Mouse (Mus musculus) right cerebral cortex, postnatal 4 days (tissue): ENCODE results near the gene Klhl24.
"Not testable (repeated sequence)": the region's sequence is repeated elsewhere in the genome, so short reads cannot be mapped to it uniquely, and the experiment has no call there.

Experiments used
- DNase-seq: peaks from one replicate; pipeline ENCODE4 v3.0.0-alpha.2; 2022

Gene Klhl24

GRCm38 (mm10) chr16:20097069-20097710, at the start of gene Klhl24:
Gene Klhl24, plus strand, starts transcription at chr16:20097542.
- DNase-seq = peak; percentile 85

DNA sequence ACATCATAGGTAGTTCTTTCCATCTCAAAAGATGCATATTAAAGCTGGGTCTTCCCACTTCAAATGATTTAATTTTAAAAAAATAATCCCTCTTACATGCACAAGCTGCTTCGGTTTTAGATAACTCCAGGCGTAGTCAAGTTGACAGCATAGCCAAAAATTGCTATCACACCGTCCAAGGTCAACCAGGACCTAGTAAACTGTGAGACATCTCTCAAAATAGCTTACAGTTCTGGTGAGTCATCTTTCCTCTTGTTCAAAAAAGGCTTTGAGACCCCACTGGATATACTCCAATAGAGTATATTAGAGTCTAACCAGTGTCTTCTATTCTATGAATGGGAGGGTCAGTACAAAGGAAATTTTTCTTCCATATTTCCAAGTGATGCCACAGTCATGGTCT, 44.7 kb upstream of the Klhl24 start:
- DNase-seq = no peak

DNA sequence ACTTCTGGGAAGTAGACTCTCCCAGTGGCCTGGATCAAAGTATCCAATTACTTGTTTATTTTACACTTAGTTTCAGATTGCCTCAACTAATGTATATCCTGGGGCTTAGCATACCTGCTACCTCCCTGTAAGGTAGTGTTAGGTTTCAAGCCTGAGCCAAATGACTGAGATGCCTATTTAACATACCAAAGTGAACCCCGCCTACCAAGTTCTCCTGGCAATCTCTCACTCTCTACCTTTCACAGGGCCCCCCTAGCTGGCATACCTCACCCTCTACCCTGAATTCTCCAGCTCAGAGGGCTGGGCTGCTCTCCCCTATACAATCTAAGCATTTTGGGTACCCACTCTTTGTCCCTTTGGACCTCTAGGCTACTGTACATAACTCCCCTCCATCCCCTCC, 24.6 kb upstream of the Klhl24 start:
- no peak for DNase-seq

DNA sequence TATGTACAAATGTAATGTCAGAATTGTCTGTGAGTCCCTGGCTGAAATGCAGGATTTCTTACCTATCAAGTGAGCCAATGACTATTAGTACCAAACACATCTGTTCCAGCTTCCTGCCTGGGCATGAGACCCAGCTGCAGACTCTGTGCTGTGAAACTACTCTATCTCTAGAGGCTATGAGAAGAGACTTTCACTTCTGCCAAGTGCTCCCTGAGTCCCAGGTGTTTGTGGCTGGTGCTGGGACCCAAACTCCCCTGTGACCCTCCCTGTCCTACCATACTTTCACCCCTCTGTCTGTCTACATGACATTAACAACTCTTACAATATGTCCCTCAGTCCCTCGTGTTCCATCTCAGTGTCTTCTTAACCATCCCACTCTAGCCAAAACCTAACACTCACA, 20.7 kb upstream of the Klhl24 start:
- no peak for DNase-seq

DNA sequence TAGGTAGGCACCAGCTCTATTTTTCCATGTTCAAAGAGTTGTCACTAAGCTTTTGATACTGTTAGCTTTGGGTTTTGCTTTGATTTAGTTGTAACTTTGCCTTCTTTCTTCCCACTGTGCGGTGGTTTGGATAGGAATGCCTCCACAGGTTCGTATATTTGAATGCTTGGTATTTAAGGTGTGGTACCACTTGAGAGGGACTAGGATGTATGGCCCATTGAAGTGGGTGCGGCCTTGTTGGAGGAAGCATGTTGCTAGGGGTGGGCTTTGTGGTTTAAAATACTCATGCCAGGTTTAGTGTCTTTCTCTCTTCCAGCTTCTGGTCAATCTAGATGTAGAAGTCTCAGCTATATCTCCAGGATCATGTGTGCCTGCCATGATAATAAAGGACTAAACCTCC, 17.1 kb upstream of the Klhl24 start:
- no peak for DNase-seq

DNA sequence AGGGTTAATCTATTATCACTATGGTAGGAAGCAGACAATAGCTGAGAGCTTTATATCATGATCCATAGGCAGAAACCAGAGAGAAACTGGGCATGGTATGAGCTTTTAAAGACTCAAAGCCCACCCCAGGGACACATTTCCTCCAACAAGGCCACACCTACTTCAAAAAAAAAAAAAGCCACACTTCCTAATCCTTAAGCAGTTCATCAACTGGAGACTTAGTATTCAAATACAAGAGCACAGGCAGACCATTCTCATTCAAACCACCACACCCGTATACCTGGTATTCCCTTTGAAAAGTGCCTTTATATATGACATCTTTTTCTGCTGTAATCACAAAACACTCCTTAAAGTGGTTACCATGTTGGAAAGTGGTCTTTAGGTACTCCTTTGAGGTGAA, 12.7 kb upstream of the Klhl24 start:
- no peak for DNase-seq

DNA sequence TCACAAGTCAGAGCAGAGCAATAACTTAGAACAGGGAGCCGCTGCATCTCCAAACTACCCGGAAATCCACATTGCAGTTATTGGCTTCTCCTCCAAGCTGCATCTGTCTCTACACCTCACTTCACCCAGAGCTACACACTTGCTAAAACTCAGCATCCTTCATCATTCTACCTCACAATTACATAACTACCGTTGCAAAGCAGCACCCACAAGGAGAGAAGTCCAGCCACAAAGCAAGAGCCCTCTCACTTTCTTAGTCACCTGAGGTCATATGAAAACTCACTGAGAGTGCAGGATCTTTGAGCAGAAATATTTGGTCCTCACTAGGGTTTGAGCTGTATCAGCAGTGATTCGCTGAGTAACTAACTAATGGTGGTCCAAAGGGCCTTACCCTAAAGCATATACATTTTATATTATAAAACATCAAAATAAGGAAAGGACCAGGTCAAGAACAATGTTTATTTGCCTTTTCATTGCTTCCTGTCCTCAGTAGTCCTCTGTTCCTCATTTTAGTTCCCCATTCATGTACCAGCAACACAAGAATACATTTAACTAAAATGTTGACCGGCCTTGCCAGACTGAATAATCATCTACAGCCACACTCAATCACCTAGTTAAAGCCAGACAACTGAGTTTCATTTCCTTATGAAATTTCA, 12.0 kb upstream of the Klhl24 start:
- no peak for DNase-seq

DNA sequence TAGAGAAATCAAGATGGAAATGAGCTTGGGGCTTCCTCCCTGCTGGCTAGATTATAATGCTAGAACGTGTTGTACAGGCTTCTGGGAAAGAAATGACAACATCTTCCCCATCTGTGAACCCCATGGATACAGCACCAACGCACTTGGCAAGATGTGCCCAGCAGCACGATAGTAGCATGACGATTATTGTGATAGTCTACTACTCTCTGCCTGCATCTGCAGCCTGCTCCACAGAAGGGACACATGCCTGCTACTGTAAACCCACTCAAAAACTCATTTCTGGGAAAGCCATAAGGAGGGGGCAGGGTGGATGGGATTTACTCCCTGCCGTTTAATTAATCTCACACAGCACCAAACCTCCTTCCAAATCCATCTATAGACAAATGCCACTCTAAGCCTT, 10.4 kb upstream of the Klhl24 start:
- DNase-seq = no peak

DNA sequence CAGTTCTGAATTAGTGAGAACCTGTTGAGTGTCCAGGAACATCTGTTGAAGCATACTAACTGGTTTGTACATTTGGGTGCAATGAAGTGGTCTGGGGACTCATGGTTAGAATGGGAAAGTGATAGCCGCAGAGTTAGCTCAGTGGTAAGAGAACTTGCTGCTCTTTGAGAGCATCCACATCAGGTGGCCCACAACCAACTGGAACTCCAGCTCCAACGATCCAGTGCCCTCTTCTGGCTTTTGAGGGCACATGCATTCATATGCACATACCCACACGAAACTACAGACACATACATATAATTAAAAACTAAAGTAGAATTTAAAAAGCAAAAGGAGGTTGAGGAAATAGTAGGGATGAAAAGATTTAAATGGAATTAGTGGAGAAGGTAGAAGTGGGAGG, 7.7 kb upstream of the Klhl24 start:
- DNase-seq = no peak

GRCm38 (mm10) chr16:20090921-20091575, 6.3 kb upstream of the Klhl24 start:
- DNase-seq = no peak

GRCm38 (mm10) chr16:20095966-20096365, 1.4 kb upstream of the Klhl24 start:
- DNase-seq = no peak

DNA sequence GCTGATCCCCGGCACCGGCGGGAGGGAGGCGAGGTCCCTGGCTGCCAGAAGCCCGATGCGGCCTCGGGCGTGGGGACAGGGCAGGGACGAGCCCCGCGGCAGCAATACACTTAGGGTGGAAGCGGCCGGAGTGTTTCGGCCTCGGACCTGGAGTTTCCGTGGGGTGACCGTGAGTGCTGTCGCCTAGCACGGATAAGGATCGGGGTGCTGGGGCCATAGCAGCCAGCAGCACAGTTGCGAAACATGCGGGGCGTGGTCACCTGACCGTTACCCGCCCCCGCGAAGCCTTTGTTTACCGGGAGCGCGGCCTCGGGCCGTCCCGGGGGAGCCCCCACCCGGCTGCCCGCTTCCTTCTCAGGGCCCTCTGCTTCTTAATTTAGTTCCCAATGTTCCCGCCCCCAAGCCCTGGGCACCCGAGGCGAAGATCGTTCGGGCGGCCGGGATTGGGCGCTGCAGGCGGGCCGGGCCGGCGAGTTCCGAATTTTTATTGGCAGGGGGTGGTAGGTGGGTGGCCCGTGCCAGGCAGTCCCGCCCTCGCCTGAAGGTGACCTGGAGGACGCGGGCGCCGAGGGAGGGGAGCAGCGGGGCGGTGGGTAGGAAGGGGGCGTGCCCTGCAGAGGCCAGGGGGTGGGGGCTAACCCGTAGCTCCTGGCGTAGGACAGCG, 501 bp downstream of the Klhl24 start:
- DNase-seq = peak; percentile 82

GRCm38 (mm10) chr16:20098375-20098727, 1.0 kb downstream of the Klhl24 start:
- no peak for DNase-seq

DNA sequence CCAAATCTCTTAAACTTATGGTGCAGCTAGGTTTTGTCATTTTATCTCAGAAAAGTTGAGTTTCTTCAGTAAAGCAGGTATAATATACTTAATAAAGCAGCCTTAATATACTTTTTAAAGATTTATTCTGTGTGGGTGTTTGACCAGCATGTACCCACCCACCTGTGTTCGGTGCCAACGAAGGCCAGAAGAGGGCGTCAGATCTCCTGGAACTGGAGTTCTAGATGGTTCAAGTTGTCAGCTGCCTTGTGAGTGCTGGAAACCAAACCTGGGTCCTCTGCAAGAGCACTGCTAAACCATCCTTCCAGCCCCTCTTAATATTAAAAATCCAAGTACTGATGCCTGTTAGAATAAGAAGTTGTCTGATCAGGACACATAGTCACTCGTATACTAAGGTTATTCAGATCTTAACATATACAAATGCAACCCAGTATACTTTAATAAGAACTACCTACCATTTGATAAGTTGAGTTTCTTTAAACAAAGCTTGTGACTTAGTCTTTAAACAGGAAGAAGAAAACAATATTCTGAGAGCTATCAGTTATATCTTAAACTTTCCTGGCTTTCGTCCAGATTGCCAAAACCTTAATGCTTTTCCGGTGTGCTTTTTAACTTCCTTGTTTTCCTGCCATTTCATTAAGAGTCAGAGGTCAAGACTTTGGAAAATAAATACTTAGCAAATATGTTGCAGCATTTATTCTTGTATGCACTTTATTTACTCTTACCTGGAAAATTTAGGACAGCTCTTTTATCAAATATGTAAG, 1.7 kb downstream of the Klhl24 start:
- DNase-seq = no peak

- DNase-seq = no peak
Measured at GRCm38 (mm10) chr16:20106996-20107395, 9.7 kb downstream of the Klhl24 start.

DNA sequence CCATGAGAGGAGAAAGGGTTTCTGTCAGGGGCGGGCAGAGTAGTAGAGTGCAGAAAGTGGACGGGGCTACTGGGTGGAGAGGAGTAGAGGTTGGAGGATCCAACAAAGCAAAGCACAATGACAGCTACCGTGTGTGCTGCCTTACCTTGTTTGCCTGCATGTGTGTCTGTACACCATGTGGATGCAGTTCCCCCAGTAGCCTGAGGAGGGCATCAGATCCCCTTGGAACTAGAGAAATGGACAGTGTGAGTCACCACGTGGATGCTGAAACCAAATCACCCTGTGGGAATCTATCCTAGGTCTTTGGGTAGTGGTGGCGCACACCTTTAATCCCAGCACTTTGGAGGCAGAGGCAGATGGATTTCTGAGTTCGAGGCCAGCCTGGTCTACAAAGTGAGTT, 11.6 kb downstream of the Klhl24 start:
- DNase-seq = no peak

GRCm38 (mm10) chr16:20112649-20113048, 15.3 kb downstream of the Klhl24 start:
- no peak for DNase-seq

DNA sequence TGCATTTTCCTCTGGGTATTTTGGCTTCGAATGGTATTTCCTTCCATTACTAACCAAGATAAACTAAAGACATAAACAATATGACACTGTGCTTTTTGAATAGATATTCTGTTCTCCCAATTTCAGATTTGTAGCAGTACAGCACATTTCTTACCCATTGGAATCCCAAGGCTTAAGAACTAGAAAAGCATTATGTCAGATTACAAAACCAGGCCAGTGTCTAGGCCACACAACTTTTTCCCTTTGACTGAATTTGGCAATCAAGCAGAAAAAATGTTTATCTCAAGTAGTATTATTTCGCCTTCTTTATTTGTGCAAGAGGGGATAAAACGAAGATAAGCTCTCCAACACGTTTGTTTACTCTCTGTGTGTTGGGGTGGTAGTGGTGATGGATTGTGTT, 18.7 kb downstream of the Klhl24 start:
- no peak for DNase-seq

GRCm38 (mm10) chr16:20126319-20126883, 29.1 kb downstream of the Klhl24 start:
- DNase-seq = not testable (repeated sequence)

DNA sequence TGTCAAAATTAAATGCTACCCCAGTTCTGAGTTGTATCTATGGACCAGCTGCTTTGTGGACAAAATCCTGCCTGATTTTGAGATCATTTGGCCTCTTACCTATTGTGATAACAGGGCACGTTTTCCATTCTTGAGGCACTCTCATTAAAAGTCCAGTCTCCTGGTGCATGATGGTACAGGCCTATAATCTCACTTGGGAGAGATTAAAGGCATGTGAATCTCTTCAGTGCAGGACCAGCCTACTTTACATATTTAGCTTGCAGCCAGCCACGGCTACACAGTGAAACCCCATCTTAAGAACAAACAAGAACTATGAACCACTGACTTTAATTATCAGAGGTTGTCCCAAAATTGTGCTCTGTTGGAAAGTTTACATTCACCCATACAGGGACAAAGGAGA, 33.1 kb downstream of the Klhl24 start:
- DNase-seq = no peak

DNA sequence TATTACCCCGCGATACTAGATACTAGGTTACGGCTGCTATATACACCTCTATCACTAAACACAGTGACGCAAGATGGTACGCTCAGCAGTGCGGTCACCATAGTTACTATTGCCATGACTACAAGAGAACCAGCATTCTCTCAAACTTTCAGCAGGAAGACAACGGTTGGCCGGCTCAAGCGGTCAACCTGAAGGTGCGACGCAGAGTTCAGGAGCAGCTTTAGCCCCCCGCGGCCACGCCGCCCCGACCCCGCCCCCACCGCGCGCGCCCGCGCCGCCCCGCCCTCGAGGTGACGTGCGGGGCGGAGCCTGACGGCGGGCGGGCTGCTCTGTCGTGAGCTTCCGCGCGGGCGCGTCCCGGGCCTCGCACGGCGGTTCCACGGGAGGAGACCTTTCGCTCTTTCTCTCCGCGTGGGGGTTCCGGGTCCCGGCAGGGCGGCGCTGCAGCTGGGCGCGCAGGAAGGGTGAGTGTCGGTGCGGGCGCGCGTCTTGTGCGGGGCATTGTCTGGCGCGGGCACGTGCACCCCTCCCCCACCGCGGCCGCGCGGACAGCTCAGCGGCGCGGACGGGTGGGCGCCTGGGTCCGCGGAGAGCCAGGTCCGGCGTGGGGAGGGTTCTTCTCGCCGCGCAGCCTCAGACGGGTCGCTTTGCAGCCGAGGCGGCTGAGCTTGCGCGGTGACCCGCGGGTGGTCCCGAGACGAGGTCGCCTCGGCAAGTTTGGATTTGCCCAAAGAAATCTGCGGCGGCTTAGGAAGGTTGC, 43.6 kb downstream of the Klhl24 start, which contains the start of gene Yeats2:
Gene Yeats2, plus strand, starts transcription at position 292 of the 760 bp plus-strand sequence.
- DNase-seq = peak; percentile 81

- DNase-seq = no peak
Measured at GRCm38 (mm10) chr16:20144568-20144967, 47.2 kb downstream of the Klhl24 start.
